Mouse (Mus musculus): ENCODE results near the gene Armc7.

DNA sequence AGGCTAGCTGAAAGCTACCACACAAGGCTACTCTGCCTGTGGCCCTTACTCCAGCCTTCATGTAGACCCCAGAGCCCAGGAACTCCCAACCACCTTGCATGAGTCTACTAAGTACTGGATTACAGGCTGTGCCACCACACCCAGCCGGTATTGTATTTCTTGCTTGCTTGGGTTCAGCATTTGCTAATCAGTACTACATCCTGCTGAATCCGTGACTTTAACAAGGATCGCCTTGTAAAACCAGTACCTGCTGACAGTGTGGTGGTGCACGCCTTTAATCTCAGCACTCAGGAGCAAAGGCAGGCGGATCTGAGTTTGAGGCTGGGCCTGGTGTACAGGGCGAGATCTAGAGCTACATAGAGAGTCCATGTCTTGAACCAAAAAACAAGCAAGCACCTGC lies 27.2 kb downstream of the Armc7 start:
- TF ChIP-seq CTCF (IDR thresholded peaks at IDR 0.05; ENCODE audit: low read depth) (no peak), EP300 (IDR thresholded peaks at IDR 0.05; ENCODE audit: low read depth) (no peak)

Measured in heart, postnatal 0 days (tissue).